Mouse (Mus musculus) cerebellum, adult 2 months (tissue): ENCODE data around the gene Enpep.

Experiments used
- CTCF ChIP-seq: fragments of 200-500 bp; IDR thresholded peaks from 2 replicates; pipeline ENCODE4 v1.5.1; 2011; ENCODE audit warnings: low read depth, mild to moderate bottlenecking, control low read depth, low read length, moderate library complexity, borderline replicate concordance; ENCODE audit not compliant: insufficient read depth
- POLR2A ChIP-seq: fragments of 200-500 bp; IDR thresholded peaks from 2 replicates; pipeline ENCODE4 v1.6.1; 2011; ENCODE audit warnings: low read length, control low read depth, borderline replicate concordance; ENCODE audit not compliant: insufficient read depth

GRCm38 (mm10) chr3:129365919-129366318, 33.4 kb upstream of the Enpep start:
- TF ChIP-seq POLR2A (no peak), CTCF (no peak)
